Mouse (Mus musculus): ENCODE results near the gene Bola1. TPM values are rescaled to one million over a fixed set of nuclear protein-coding genes. Genes with fewer than 3 reads are reported as not detected.
"Not testable (repeated sequence)": the region's sequence is repeated elsewhere in the genome, so short reads cannot be mapped to it uniquely, and the experiment has no call there.

Bola1 gene
- total RNA-seq, 2 experiments from 2014 or later, result 13.3 to 19.4 TPM

DNA sequence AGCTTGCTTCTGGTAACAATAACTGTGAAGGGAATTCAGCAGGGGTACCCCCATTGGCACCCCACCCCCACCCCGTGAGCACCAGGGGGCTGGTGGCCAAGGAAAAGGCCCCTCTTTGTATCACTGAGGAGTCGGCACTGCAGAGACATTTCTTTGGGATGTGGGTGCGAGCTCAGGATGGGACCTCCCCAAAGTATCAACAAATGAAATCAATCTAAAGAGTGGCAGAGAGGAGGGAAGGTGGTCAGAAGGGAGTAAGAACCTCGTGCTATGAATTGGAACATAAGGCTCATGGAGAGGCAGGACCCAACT, 29.5 kb upstream of the Bola1 start:
- no peak for DNase-seq (ENCODE audit: low spot score in 2 of 2)
- intact Hi-C loops (cut with DNase I), result no loop called here

DNA sequence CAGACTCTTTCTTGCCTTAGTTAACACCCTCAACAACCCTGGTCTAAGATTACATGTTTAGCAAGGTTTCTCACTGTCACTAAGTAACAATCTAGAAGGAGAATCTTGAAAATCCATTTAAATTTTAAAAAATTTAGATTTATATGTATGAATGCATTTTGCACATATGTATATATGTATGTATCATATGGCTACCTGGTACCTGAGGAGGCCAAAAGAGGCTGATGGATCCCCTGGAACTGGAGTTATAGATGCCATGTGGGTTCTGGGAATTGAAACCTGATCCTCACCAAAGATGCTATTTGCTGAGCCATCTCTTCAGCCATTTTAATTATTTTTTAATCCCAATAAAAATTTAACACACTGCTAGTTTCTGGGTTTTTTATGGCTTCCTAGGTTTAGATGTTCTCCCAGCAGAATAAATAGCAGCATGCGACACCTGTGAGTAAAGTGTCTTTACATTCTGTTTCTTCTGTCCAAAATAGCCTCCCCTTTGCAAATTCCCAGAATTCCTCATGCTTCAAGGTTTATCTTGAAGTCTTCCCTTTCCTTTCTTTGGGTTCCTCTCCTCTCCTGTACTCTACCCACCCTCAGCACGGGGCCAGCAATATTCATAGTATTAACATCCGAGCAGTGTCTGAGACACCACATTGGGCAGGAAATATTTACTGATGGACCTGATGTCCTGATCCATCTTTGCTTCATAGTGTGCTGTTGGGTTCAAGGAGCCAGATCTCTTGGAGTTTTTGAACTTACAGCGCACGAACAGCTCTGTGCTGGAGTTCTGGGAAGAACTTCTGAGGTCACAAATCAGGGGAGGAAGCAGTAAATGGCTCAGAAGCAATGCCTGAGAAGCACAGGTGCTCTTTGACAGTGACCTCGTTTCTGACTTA, 28.9 kb upstream of the Bola1 start:
- intact Hi-C loops (cut with DNase I), result no loop called here
- no peak for DNase-seq (ENCODE audit: low spot score in 2 of 2)

DNA sequence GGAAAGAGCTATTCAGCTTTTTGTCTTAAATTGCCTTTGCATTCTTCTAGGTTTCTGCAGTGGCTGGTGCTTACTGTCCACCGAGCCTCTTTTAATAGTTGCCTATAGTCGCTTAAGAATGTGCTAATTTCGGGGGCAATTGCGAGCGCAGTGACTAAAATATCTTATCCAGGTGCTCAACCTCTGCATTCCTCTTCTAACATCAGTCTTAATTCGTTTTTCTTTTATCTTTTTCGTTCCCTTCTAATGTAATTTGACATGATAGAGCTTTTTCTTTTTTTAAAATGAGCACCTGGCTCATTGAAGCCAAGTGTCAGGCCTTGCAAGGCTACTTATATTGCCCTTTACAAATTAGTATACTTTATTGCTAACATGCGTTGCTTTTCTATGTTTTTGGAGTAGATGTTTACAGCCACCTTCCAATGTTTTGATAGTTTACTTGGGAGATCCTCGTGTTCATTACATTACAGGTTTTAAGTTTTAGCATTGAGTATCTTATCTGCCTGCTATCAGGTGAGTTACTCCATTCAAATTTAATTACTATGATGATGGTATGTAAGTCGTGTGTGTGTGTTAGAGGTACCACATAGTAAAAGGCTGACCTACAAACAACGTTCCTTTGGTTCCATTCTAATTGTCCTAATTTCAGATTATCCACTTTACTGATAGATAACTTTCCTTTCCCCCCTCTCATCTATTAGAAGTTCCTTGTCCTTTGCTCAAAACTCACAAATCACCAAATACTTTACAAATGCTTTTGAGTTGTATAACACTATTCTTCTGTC, 28.0 kb upstream of the Bola1 start:
- DNase-seq (ENCODE audit: low spot score in 2 of 2), result no peak
- intact Hi-C loops (cut with DNase I), result no loop called here

DNA sequence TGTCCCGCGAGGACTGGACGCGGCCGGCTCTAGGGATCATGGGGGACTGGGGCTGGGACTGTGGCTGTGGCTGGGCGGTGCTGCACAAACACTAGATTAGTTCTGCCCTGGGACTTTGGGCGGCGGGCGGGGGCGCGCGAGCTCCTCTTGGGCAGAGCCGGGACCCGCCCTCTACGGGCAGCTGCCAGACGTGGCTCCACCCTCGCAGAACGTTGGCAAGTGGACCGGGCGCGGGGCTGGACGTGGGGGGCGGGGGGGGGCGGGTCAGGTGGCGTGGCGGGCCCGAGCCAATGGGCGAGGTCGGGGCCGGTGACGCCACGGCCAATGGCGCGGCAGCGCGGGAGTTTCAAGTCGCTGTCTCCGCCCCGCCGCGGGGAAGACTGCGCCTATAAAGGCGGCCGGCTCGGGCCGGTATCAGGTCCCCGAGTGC, 26.9 kb upstream of the Bola1 start, which contains the start of gene Hist2h3c1:
Hist2h3c1 (plus strand) TSS at position 259 of the 430 bp plus-strand sequence.
- intact Hi-C loops (cut with DNase I); DNase-seq (ENCODE audit: low spot score in 2 of 2): not testable (repeated sequence)

DNA sequence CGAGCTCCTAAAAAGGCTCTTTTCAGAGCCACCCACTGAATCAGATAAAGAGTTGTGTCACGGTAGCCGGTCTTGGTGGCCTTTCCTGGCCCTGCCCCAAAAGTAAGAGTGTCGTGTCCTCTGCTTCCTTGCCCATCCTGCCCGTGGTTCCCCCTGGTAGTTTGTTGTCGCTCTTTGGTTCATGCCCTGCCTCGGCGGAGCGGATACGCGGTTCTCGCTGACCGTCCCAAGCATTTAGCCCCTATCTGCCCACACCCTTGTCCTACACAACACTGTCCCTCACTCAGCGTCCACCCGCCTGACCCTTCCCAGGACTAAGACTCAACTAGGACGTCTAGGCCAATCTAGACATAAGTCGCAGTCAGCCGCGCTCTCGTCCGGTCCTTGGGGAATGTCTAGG, 26.5 kb upstream of the Bola1 start:
- intact Hi-C loops (cut with DNase I); DNase-seq (ENCODE audit: low spot score in 2 of 2): not testable (repeated sequence)

DNA sequence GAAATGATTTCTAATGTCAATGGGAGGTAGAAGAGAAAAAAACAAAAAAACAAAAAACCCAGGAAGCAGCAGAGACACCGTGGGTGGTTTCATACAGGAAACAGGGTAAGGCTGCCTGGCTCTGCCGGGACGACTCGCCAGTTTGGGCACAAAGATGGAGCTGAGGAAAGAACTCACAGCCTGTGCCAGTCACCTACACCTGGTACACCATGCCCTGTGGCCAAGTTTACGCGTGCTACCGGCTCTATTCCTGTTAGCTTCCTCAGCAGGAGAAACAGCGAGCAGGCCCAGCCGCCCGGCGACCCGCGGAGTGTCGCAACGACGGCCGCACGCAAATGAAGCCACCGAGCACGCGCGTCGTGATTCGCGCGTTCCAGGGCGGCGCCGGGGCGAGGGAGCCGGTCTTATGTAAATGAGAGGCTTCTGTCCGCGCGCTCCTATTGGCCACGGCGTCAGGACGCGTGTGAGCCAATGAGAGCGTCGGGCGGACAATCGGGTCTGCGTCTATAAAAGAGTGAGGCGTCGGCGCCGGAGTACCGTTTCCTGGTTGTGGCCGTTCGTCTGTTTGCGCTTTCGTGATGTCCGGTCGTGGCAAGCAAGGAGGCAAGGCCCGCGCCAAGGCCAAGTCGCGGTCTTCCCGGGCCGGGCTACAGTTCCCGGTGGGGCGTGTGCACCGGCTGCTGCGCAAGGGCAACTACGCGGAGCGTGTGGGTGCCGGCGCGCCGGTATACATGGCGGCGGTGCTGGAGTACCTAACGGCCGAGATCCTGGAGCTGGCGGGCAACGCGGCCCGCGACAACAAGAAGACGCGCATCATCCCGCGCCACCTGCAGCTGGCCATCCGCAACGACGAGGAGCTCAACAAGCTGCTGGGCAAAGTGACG, 25.7 kb upstream of the Bola1 start, which contains the start of gene Hist2h2aa1:
Hist2h2aa1 (plus strand) TSS at position 495 of the 884 bp plus-strand sequence.
- intact Hi-C loops (cut with DNase I), result loop anchor here (2.0 kb wide), 1 partner anchor 24 kb away; the partner anchor contains the start of genes Hist2h2ac and Hist2h2be
- DNase-seq (ENCODE audit: low spot score in 2 of 2), result peak; percentile 89

DNA sequence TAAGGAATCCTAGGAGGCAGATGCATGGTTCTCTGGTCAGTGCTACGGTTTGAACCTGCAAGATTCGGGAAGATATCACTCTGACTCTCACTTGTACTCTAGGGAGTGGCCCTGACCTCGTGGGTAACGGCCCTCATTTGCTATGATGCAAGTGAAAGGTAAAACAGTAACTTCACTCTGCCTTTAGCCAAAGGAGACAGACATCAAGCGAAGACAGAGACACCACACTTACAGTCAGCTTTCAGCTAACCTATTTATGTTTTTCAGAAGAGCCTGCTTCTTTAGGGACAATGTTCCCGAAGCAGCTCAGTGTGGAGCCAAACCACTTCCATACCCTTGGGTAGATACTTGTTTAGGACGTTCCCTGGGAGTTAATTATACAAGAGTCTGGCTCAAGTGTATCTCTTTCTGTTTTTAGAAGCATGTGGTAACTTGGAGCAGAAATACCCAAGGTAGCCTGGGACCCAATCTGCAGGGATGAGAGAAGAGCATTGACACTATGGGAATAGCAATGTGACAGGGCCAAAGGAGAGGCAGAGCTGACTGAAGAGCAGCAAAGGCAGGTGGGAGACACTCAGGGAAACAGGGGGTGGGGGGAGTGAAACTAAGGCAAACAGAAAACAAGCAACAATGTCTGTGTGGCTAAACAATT, 24.5 kb upstream of the Bola1 start:
- DNase-seq (ENCODE audit: low spot score in 2 of 2), result no peak
- intact Hi-C loops (cut with DNase I), result loop anchor here (2.0 kb wide), 1 partner anchor 23 kb away; the partner anchor contains the start of genes Hist2h2ac and Hist2h2be

DNA sequence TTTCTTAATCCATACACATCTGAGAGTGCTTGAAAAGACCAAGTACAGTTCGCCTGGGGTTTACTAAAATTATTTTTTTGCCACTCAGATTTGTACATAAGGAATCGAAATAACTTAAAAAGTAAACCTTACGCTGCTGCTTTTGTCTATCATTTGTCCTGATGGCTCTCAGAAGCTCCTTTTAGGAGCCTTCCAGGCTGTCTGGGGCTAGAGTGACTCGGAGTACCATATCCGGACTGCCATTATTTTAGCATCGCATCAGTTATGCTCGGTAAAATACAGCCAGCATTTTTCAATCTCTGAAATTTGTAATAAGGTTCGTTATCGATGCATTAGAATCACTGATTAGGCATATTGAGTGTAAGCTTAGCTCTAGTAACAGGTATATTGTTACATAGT, 21.3 kb upstream of the Bola1 start:
- no peak for DNase-seq (ENCODE audit: low spot score in 2 of 2)
- intact Hi-C loops (cut with DNase I), result no loop called here

DNA sequence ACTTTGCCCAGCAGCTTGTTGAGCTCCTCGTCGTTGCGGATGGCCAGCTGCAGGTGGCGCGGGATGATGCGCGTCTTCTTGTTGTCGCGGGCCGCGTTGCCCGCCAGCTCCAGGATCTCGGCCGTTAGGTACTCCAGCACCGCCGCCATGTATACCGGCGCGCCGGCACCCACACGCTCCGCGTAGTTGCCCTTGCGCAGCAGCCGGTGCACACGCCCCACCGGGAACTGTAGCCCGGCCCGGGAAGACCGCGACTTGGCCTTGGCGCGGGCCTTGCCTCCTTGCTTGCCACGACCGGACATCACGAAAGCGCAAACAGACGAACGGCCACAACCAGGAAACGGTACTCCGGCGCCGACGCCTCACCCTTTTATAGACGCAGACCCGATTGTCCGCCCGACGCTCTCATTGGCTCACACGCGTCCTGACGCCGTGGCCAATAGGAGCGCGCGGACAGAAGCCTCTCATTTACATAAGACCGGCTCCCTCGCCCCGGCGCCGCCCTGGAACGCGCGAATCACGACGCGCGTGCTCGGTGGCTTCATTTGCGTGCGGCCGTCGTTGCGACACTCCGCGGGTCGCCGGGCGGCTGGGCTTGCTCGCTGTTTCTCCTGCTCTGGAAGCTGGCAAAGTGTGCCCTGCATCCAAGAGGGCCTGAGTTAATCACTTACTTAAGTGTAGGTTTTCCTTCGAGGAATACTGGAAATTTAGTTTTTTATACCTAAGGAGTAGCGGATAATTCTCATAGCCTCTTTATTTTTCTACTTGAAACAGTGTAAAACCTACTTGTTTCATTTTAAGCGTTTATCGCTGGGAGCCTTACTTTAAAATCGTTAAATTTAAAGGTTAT, 20.7 kb upstream of the Bola1 start, which contains the start of gene Hist2h2aa2:
Hist2h2aa2 (minus strand) TSS at position 328 of the 850 bp plus-strand sequence.
- DNase-seq (ENCODE audit: low spot score in 2 of 2), result peak; percentile 97 to 99
- intact Hi-C loops (cut with DNase I), result not testable (repeated sequence)

DNA sequence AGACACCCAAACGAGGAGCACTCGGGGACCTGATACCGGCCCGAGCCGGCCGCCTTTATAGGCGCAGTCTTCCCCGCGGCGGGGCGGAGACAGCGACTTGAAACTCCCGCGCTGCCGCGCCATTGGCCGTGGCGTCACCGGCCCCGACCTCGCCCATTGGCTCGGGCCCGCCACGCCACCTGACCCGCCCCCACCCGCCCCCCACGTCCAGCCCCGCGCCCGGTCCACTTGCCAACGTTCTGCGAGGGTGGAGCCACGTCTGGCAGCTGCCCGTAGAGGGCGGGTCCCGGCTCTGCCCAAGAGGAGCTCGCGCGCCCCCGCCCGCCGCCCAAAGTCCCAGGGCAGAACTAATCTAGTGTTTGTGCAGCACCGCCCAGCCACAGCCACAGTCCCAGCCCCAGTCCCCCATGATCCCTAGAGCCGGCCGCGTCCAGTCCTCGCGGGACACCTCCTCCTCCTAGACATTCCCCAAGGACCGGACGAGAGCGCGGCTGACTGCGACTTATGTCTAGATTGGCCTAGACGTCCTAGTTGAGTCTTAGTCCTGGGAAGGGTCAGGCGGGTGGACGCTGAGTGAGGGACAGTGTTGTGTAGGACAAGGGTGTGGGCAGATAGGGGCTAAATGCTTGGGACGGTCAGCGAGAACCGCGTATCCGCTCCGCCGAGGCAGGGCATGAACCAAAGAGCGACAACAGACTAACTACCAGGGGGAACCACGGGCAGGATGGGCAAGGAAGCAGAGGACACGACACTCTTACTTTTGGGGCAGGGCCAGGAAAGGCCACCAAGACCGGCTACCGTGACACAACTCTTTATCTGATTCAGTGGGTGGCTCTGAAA, 19.7 kb upstream of the Bola1 start, which contains the start of gene Hist2h3c2:
Hist2h3c2 (minus strand) TSS at position 174 of the 840 bp plus-strand sequence.
- intact Hi-C loops (cut with DNase I), result not testable (repeated sequence)
- peak; percentile 45 to 66 for DNase-seq (ENCODE audit: low spot score in 2 of 2)

DNA sequence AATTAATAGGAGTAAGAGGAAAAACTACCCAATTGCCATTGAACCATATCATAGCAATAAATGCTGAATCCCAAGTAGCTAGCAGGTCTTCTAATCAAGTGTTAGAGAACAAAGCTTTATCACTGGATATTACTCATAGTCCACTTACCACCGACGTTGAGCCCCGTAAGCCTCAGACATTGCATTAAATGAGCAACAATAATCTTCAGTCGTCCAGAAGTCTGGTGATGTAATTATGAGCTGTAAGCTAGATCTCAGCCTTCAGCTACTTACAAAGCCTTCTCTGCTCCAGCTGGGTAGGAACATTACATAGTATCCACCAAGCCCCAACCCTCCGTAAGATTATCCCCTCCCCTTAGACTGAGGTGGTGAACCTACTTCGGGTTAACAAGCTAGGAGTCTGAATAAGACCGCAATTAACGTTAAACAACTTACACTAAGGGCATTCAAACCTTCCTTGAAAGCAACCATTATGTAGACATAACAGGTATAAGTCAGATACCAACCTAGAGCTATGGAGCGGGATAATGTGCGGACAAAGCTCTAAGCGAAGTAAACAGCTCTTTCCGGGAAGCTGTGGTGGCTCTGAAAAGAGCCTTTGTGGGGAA, 18.5 kb upstream of the Bola1 start:
- DNase-seq (ENCODE audit: low spot score in 2 of 2), result no peak
- intact Hi-C loops (cut with DNase I), result no loop called here

DNA sequence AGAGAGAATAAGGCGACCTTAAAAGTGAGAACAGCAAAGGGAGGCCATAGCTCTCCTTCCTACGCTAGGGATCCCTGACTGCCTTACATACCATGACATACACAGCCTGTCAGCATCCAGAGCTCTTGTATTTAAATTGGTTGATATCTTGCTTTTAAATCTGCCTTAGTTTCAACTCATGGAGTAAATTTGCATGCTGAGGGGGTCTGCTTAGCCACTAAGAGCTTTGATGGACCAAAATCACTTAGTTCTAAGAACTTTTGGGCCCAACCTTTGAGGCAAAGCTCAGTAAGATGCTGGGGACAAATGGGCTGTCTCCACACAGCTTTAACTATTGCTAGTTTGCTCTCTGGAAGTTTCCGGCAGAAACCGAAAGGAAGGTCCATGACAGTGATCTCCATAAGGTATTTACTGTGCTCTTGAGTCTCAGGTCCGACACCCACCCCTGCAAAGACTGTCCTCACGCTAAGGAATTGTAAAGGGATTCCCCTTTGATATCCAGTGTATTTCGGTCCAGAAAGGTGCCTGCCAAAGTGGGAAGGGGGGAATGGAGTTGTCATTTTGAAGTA, 17.9 kb upstream of the Bola1 start:
- no peak for DNase-seq (ENCODE audit: low spot score in 2 of 2)
- intact Hi-C loops (cut with DNase I), result no loop called here

DNA sequence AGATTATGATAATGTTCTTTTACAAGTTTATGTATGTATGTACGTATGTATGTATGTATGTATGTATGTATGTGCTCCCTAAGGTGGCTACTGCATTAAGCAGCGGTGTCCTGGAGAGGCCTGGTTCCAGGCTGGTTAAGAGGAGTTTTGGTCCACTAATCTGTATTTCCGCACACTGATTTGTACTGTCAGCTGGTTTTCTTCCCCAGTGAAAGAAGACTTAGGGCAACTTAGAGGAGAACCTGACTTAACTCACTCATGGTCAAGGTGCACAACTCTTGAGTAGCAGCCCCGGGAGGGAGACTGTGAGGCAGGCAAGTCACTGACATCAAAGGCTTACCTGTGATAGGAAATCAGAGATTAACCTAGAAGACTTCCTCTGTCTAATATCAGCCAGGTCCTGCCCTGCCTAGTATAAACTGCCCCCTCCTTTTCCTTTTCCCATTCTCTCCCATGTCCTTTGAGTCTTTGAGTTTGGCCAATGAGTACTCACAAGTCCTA, 17.4 kb upstream of the Bola1 start:
- intact Hi-C loops (cut with DNase I), result no loop called here
- no peak for DNase-seq (ENCODE audit: low spot score in 2 of 2)

DNA sequence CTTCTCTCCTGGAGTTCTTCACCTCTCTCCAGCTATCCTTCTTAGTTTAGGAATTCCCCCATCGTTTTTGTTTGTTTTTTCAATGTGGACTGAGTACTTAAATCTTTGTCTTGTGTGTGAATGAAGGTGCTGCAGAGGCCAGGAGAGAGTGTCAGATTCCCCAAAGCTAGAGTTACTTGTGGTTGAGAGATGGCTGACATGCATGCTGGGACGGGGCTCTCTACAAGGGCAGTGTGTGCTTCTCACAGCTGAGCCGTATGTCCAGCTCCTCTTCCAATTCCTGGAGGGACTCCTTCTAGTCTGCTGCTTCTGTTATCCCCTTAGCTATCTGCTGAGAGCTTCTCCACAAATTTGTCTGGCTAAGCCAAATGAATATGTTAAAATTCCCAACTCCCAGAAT, 16.3 kb upstream of the Bola1 start:
- no peak for DNase-seq (ENCODE audit: low spot score in 2 of 2)
- intact Hi-C loops (cut with DNase I), result no loop called here

DNA sequence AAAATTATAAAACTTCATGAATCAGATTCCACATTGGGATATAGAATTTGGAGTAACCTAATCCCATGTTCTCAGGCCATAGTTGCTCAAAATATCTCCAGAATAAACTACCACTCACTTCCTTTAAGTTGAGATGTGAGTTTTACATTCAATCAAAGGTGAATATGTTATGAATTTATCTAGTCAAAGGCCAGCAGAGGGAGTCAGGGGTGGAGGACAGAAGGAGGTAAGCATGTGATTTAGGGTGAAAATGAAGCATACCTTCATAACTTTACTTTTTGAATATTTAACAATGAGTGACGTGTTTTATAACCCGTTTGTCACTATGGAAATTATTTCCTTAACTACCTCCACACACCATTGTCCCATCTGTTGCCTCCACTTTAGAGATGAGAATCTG, 15.4 kb upstream of the Bola1 start:
- no peak for DNase-seq (ENCODE audit: low spot score in 2 of 2)

DNA sequence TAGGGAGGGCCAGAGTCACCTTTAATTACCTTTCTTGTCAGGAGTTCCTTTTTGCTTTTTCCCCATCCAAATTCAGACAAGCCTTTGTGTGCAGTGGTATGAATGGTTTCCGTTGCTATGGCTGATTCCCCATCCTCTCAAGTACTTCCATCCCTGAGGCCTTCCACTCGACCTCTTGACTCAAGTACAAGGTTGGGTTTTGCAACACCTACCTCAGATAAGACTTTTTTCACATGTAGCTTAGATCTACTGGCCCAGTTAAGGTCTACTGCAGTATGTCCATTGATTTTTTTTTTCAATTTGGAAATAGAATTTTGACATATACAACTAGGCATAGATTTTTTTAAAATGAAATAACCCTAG, 12.2 kb upstream of the Bola1 start:
- no peak for DNase-seq (ENCODE audit: low spot score in 2 of 2)
- intact Hi-C loops (cut with DNase I), result no loop called here

More for the DNA sequence above, 15.4 kb upstream of the Bola1 start:
- intact Hi-C loops (cut with DNase I), result no loop called here

All from left cerebral cortex, postnatal 36 days (tissue).